Mouse (Mus musculus) stomach, embryonic 15.5 days (tissue): ENCODE measurements at regions not wholly inside any gene's neighbourhood (a gene's known extent, or its start where the extent isn't known, plus 50 kb on each side); places are given as distances from the start of the nearest gene placed in this dataset.
A peak's percentile ranks its signal among the peaks of the same experiment; 100 is the strongest.

Source experiments
- ATAC-seq: fragments of 200-750 bp; cut with Nextera tagmentation; 2 replicates; pipeline ENCODE4 v1.8.0; 2017; ENCODE audit warnings: low read depth, moderate number of reproducible peaks, moderate TSS enrichment; ENCODE audit not compliant: insufficient read depth, low FRiP score
- H3K27ac ChIP-seq: fragments of 300-500 bp; sonication (generic); 2 replicates; pipeline ENCODE4 v1.5.1; 2015; ENCODE audit warnings: mild to moderate bottlenecking, inconsistent platforms
- H3K27me3 ChIP-seq: fragments of 300-500 bp; sonication (generic); replicated peaks from 2 replicates; pipeline ENCODE4 v1.6.1; 2015; ENCODE audit warnings: inconsistent platforms
- H3K36me3 ChIP-seq: fragments of 300-500 bp; sonication (generic); 2 replicates; pipeline ENCODE4 v1.6.1; 2015; ENCODE audit warnings: inconsistent platforms
- H3K4me1 ChIP-seq: fragments of 300-500 bp; sonication (generic); 2 replicates; pipeline ENCODE4 v1.6.1; 2015; ENCODE audit warnings: inconsistent platforms
- H3K4me2 ChIP-seq: fragments of 300-500 bp; sonication (generic); 2 replicates; pipeline ENCODE4 v1.6.1; 2015; ENCODE audit warnings: mild to moderate bottlenecking, inconsistent platforms
- H3K4me3 ChIP-seq: fragments of 300-500 bp; sonication (generic); replicated peaks from 2 replicates; pipeline ENCODE4 v1.5.1; 2015; ENCODE audit warnings: inconsistent platforms
- H3K9ac ChIP-seq: fragments of 300-500 bp; sonication (generic); 2 replicates; pipeline ENCODE4 v1.6.1; 2015; ENCODE audit warnings: inconsistent platforms
- H3K9me3 ChIP-seq: fragments of 300-500 bp; sonication (generic); 2 replicates; pipeline ENCODE4 v1.6.1; 2016; ENCODE audit warnings: inconsistent platforms
- whole genome bisulfite sequencing: fragments of 180-500 bp; shearing (Covaris S2); methylation state at CpG from one replicate; pipeline ENCODE4 v1.1.7; 2015; 5-methylcytosine and 5-hydroxymethylcytosine counted together

DNA sequence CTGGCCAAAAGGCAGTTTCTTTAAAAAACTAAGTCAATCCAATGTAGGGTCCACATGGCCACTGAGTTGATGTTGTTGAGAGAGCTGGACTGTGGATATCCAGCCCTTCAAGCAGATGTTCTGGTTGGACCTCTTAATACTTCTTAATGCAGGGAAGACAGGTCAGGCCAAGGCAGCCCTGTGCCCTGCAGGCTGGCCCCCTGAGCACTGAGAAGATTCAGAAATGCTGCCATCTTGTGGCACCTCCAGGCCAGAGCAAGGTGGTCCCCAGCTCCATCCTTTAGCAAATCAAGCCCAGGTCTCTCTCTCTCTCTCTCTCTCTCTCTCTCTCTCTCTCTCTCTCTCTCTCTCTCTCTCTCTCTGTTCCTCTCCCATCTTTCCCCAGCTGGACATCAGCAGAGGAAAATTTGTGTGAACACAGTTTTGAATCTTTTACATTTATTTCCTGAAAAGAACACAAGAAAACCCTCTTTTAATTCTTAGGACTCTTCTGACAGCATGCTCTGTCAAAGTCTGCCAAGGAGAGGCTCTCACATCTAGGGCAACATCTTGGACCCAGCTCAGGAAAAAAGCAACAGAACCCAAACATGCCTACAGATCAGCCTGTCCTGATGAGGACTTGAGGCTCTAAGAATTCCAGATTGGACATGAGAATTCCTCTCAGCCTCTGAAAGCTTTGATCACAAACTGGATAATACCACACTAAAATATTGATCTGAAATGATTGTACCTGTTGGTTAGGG lies 85.0 kb upstream of the Habp2 start:
- no peaks in the 10 kb centered on the region for H3K27me3 ChIP-seq
- H3K4me1 ChIP-seq: no peaks in the 10 kb centered on the region
- H3K9me3 ChIP-seq: no peaks in the 10 kb centered on the region
- H3K4me3 ChIP-seq: no peak overlapping the region
- H3K27ac ChIP-seq: no peak overlapping the region
- no peak overlapping the region for H3K9ac ChIP-seq
- H3K4me2 ChIP-seq: no peak overlapping the region
- ATAC-seq: no peak
- H3K36me3 ChIP-seq: no peaks in the 10 kb centered on the region

DNA sequence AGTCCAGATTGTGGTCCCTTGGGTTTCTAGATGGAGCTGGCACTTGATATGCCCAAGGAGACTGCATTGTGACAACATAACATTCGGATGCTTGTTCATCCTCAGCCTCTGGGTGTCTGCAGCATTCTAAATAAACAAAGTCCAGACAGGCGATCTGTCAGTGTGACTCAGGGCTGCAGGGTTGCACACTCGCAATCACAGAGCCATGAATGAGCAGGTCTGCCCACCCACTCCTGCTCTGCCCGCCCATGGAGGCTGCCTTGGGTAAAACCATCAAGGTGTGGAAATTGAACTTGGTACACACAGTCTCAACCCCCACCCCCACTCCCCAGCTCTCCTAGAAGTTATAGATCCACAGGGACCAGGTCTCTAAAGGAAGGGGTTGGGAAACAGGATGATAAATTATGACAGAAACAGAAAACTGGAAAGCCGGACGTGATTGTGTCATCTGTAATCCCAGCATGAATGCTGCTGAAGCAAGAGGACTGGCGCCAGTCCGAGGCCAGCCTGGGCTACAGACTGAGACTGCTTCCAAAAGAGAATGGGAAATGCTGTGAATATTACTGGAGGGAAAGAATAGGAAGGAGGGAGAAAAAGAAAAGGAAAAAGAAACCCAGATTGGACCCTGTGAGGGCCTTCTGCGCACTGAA lies 84.3 kb upstream of the Habp2 start:
- H3K27ac ChIP-seq: no peak overlapping the region
- no peaks in the 10 kb centered on the region for H3K27me3 ChIP-seq
- no peaks in the 10 kb centered on the region for H3K9me3 ChIP-seq
- no peaks in the 10 kb centered on the region for H3K4me1 ChIP-seq
- no peak overlapping the region for H3K4me3 ChIP-seq
- H3K36me3 ChIP-seq: no peaks in the 10 kb centered on the region
- no peak overlapping the region for H3K9ac ChIP-seq
- 51% methylated on average over 9 of the region's 9 CpGs for WGBS
- H3K4me2 ChIP-seq: no peak overlapping the region
- no peak for ATAC-seq

- no peak overlapping the region for H3K4me2 ChIP-seq
- H3K4me3 ChIP-seq: no peak overlapping the region
- H3K9ac ChIP-seq: no peak overlapping the region
- H3K36me3 ChIP-seq: no peaks in the 10 kb centered on the region
- no peaks in the 10 kb centered on the region for H3K4me1 ChIP-seq
- no peak overlapping the region for H3K27ac ChIP-seq
- 85% methylated on average over 6 of the region's 6 CpGs for WGBS
- no peaks in the 10 kb centered on the region for H3K9me3 ChIP-seq
- ATAC-seq: no peak
- H3K27me3 ChIP-seq: no peaks in the 10 kb centered on the region
Observed at GRCm38 (mm10) chr19:56218536-56218935, 68.4 kb upstream of the Habp2 start.

DNA sequence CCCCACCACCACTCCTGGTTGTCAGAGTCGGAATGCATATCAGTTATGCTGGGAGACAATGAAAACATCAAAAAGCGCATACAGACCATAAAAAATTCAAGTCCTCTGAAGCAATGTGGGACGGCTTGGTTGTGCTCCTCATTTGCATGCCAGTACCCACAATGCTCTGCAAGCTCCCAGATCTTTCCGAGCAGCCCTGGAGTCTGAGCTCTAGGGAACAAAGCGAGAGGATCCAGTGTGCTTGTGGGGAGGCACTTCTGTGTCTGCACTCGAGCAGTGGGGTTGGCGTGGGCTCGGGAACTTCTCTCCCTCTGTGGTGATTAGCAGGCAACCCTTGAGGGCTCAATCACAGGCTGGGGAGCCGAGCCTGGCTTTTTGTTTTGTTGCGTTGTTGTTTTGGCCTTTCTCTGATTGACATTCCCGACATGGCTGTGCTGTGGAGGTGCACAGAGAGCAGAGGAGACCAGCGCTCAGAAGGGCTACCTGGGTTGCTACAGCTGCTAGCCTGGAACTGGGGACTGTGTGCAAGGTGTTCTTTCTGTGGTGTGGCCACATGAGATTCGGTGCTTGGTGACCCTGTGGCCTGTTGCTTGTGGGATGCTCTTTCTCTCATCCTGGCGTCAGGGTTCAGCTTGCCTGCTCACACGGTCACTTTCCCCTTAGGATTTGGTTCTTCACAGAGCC lies 66.1 kb upstream of the Habp2 start:
- WGBS: 70% methylated on average over 15 of the region's 15 CpGs
- no peak overlapping the region for H3K4me3 ChIP-seq
- no peaks in the 10 kb centered on the region for H3K4me1 ChIP-seq
- H3K27me3 ChIP-seq: no peaks in the 10 kb centered on the region
- no peaks in the 10 kb centered on the region for H3K9me3 ChIP-seq
- H3K9ac ChIP-seq: no peak overlapping the region
- no peak for ATAC-seq
- no peaks in the 10 kb centered on the region for H3K36me3 ChIP-seq
- no peak overlapping the region for H3K4me2 ChIP-seq
- H3K27ac ChIP-seq: no peak overlapping the region

DNA sequence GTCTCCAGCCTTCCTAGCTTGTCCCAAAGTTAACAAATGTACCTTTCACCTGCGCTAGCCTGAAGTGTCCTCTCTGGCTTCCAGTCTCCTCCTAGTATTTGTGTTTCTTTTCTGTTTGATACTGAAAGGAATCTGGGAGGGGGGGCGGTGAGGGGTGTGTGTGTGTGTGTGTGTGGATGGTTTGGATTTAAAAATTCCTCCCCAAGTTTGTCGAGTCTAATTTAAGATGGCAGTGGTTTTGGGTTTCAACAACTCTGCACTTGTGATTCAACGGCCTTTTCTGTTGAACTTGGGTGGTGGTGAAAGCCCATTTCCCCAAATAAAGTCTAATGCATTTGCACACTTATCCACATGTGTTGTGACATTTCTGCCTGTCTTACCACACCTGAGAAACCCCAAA lies 64.4 kb upstream of the Habp2 start:
- no peaks in the 10 kb centered on the region for H3K9me3 ChIP-seq
- H3K27me3 ChIP-seq: no peaks in the 10 kb centered on the region

DNA sequence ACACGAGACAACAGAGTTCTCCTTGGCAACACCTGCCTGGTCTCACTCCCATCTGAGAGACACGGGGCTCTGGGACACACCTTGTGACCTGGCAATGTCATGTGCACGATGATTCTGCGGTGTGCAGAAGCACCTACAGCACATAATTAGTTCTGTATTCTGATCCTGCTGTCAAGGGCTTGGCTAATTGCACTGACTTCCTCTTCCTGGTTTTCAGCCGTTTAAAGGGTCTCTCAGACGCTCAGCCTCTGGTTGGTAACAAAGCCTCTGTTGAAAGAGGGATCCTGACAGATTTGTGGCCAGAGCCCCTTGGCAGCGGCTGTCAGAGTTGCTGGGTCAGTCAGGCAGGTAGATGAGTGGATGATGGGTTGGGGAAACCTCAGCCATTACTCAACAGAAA lies 61.9 kb upstream of the Habp2 start:
- H3K27ac ChIP-seq: no peak overlapping the region
- no peak overlapping the region for H3K9ac ChIP-seq
- H3K27me3 ChIP-seq: no peaks in the 10 kb centered on the region
- no peak for ATAC-seq
- H3K4me3 ChIP-seq: no peak overlapping the region
- H3K4me2 ChIP-seq: no peak overlapping the region
- no peaks in the 10 kb centered on the region for H3K36me3 ChIP-seq
- 22% methylated on average over 7 of the region's 7 CpGs for WGBS
- no peaks in the 10 kb centered on the region for H3K9me3 ChIP-seq
- H3K4me1 ChIP-seq: no peaks in the 10 kb centered on the region

More for the DNA sequence above, 64.4 kb upstream of the Habp2 start:
- Histone ChIP-seq H3K9ac (no peak overlapping the region), H3K27ac (no peak overlapping the region), H3K4me3 (no peak overlapping the region), H3K36me3 (no peaks in the 10 kb centered on the region), H3K4me2 (no peak overlapping the region), H3K4me1 (no peaks in the 10 kb centered on the region)
- ATAC-seq: no peak
- WGBS: 55% methylated on average over 4 of the region's 4 CpGs

GRCm38 (mm10) chr19:56225518-56225917 lies 61.4 kb upstream of the Habp2 start:
- Histone ChIP-seq H3K27me3 (no peaks in the 10 kb centered on the region), H3K27ac (no peak overlapping the region), H3K4me3 (no peak overlapping the region), H3K36me3 (no peaks in the 10 kb centered on the region), H3K9ac (no peak overlapping the region), H3K4me2 (no peak overlapping the region), H3K4me1 (no peaks in the 10 kb centered on the region), H3K9me3 (no peaks in the 10 kb centered on the region)
- 65% methylated on average over 3 of the region's 3 CpGs for WGBS
- peak; percentile 60; the same call in 1 of the 2 replicates for ATAC-seq

- H3K27me3 ChIP-seq: no peaks in the 10 kb centered on the region
- no peak overlapping the region for H3K9ac ChIP-seq
- H3K4me1 ChIP-seq: 0 out of 2 replicates have a peak, but pooled peaks cover 4% of the 10 kb centered on the region
- no peaks in the 10 kb centered on the region for H3K9me3 ChIP-seq
- H3K4me2 ChIP-seq: no peak overlapping the region
- no peak overlapping the region for H3K27ac ChIP-seq
- H3K36me3 ChIP-seq: no peaks in the 10 kb centered on the region
- no peak for ATAC-seq
- H3K4me3 ChIP-seq: no peak overlapping the region
Observed at GRCm38 (mm10) chr19:56228586-56228985, 58.4 kb upstream of the Habp2 start.

- H3K27ac ChIP-seq: no peak overlapping the region
Observed at GRCm38 (mm10) chr19:56231430-56231829, 55.5 kb upstream of the Habp2 start.

GRCm38 (mm10) chr19:56231849-56232248 lies 55.1 kb upstream of the Habp2 start:
- Histone ChIP-seq H3K4me1 (peaks cover 4% of the 10 kb centered on the region; the same call in 1 of the 2 replicates), H3K27me3 (no peaks in the 10 kb centered on the region), H3K9me3 (no peaks in the 10 kb centered on the region), H3K4me2 (no peak overlapping the region; the same call in 1 of the 2 replicates), H3K27ac (peak overlapping the region; percentile 8; the same call in 1 of the 2 replicates), H3K36me3 (no peaks in the 10 kb centered on the region), H3K4me3 (no peak overlapping the region), H3K9ac (no peak overlapping the region)
- no peak for ATAC-seq
- WGBS: 41% methylated on average over 9 of the region's 9 CpGs

More at GRCm38 (mm10) chr19:56231430-56231829, 55.5 kb upstream of the Habp2 start:
- Histone ChIP-seq H3K9me3 (no peaks in the 10 kb centered on the region), H3K27me3 (no peaks in the 10 kb centered on the region), H3K4me3 (no peak overlapping the region), H3K4me1 (peaks cover 4% of the 10 kb centered on the region; the same call in 1 of the 2 replicates), H3K36me3 (no peaks in the 10 kb centered on the region), H3K4me2 (no peak overlapping the region; the same call in 1 of the 2 replicates), H3K9ac (no peak overlapping the region)
- ATAC-seq: no peak
- 73% methylated on average over 8 of the region's 8 CpGs for WGBS

GRCm38 (mm10) chr19:56232269-56232668 lies 54.7 kb upstream of the Habp2 start:
- H3K27me3 ChIP-seq: no peaks in the 10 kb centered on the region
- WGBS: 45% methylated on average over 7 of the region's 7 CpGs
- peaks cover 4% of the 10 kb centered on the region; the same call in 1 of the 2 replicates for H3K4me1 ChIP-seq
- ATAC-seq: no peak
- no peaks in the 10 kb centered on the region for H3K36me3 ChIP-seq
- H3K27ac ChIP-seq: peak overlapping the region; percentile 8; the same call in 1 of the 2 replicates
- H3K4me2 ChIP-seq: no peak overlapping the region
- no peak overlapping the region for H3K4me3 ChIP-seq
- H3K9me3 ChIP-seq: no peaks in the 10 kb centered on the region
- H3K9ac ChIP-seq: no peak overlapping the region

- H3K9me3 ChIP-seq: no peaks in the 10 kb centered on the region
- H3K4me2 ChIP-seq: no peak overlapping the region
- no peaks in the 10 kb centered on the region for H3K36me3 ChIP-seq
- H3K4me1 ChIP-seq: peaks cover 4% of the 10 kb centered on the region; the same call in 1 of the 2 replicates
- no peak overlapping the region for H3K27ac ChIP-seq
- no peak overlapping the region for H3K4me3 ChIP-seq
- no peak overlapping the region for H3K9ac ChIP-seq
- ATAC-seq: no peak
- no peaks in the 10 kb centered on the region for H3K27me3 ChIP-seq
- WGBS: 94% methylated on average over 5 of the region's 5 CpGs
Observed at GRCm38 (mm10) chr19:56232950-56233349, 54.0 kb upstream of the Habp2 start.
